Mouse (Mus musculus): ENCODE measurements around the gene Dip2c. TPM values are rescaled to one million over a fixed set of nuclear protein-coding genes. Genes with fewer than 3 reads are reported as not detected.
A peak's percentile ranks its signal among the peaks of the same experiment; 100 is the strongest.

Gene Dip2c
- total RNA-seq, 1 experiment from 2014 or later, result 2.2 TPM

GRCm38 (mm10) chr13:9398846-9399245 is 122.5 kb downstream of the Dip2c start:
- no peak for ATAC-seq (replicated peaks; ENCODE audit: insufficient number of reproducible peaks, low FRiP score, low TSS enrichment, poor library complexity, severe bottlenecking)

GRCm38 (mm10) chr13:9405399-9405798 is 129.1 kb downstream of the Dip2c start:
- ATAC-seq (replicated peaks; ENCODE audit: insufficient number of reproducible peaks, low FRiP score, low TSS enrichment, poor library complexity, severe bottlenecking), result no peak

- peak; percentile 83 for ATAC-seq (replicated peaks; ENCODE audit: insufficient number of reproducible peaks, low FRiP score, low TSS enrichment, poor library complexity, severe bottlenecking)
Observed at GRCm38 (mm10) chr13:9408983-9409382, 132.7 kb downstream of the Dip2c start.

- no peak for ATAC-seq (replicated peaks; ENCODE audit: insufficient number of reproducible peaks, low FRiP score, low TSS enrichment, poor library complexity, severe bottlenecking)
Observed at GRCm38 (mm10) chr13:9418441-9418840, 142.1 kb downstream of the Dip2c start.

GRCm38 (mm10) chr13:9419213-9419612 is 142.9 kb downstream of the Dip2c start:
- peak; percentile 59; the same call in 1 of the 2 replicates for ATAC-seq (replicated peaks; ENCODE audit: insufficient number of reproducible peaks, low FRiP score, low TSS enrichment, poor library complexity, severe bottlenecking)

GRCm38 (mm10) chr13:9421949-9422348 is 145.6 kb downstream of the Dip2c start:
- ATAC-seq (replicated peaks; ENCODE audit: insufficient number of reproducible peaks, low FRiP score, low TSS enrichment, poor library complexity, severe bottlenecking), result no peak

- no peak for ATAC-seq (replicated peaks; ENCODE audit: insufficient number of reproducible peaks, low FRiP score, low TSS enrichment, poor library complexity, severe bottlenecking)
Observed at GRCm38 (mm10) chr13:9422876-9423275, 146.5 kb downstream of the Dip2c start.

GRCm38 (mm10) chr13:9424434-9424833 is 148.1 kb downstream of the Dip2c start:
- no peak for ATAC-seq (replicated peaks; ENCODE audit: insufficient number of reproducible peaks, low FRiP score, low TSS enrichment, poor library complexity, severe bottlenecking)

- ATAC-seq (replicated peaks; ENCODE audit: insufficient number of reproducible peaks, low FRiP score, low TSS enrichment, poor library complexity, severe bottlenecking), result no peak
Observed at GRCm38 (mm10) chr13:9426267-9426666, 149.9 kb downstream of the Dip2c start.

GRCm38 (mm10) chr13:9426779-9427178 is 150.5 kb downstream of the Dip2c start:
- ATAC-seq (replicated peaks; ENCODE audit: insufficient number of reproducible peaks, low FRiP score, low TSS enrichment, poor library complexity, severe bottlenecking), result no peak

- no peak for ATAC-seq (replicated peaks; ENCODE audit: insufficient number of reproducible peaks, low FRiP score, low TSS enrichment, poor library complexity, severe bottlenecking)
Observed at GRCm38 (mm10) chr13:9429884-9430283, 153.6 kb downstream of the Dip2c start.

- no peak for ATAC-seq (replicated peaks; ENCODE audit: insufficient number of reproducible peaks, low FRiP score, low TSS enrichment, poor library complexity, severe bottlenecking)
Observed at GRCm38 (mm10) chr13:9430724-9431123, 154.4 kb downstream of the Dip2c start.

- no peak for ATAC-seq (replicated peaks; ENCODE audit: insufficient number of reproducible peaks, low FRiP score, low TSS enrichment, poor library complexity, severe bottlenecking)
Observed at GRCm38 (mm10) chr13:9431441-9431840, 155.1 kb downstream of the Dip2c start.

- ATAC-seq (replicated peaks; ENCODE audit: insufficient number of reproducible peaks, low FRiP score, low TSS enrichment, poor library complexity, severe bottlenecking), result no peak
Observed at GRCm38 (mm10) chr13:9443066-9443465, 166.7 kb downstream of the Dip2c start.

- no peak for ATAC-seq (replicated peaks; ENCODE audit: insufficient number of reproducible peaks, low FRiP score, low TSS enrichment, poor library complexity, severe bottlenecking)
Observed at GRCm38 (mm10) chr13:9445533-9446294, 169.4 kb downstream of the Dip2c start.

- no peak for ATAC-seq (replicated peaks; ENCODE audit: insufficient number of reproducible peaks, low FRiP score, low TSS enrichment, poor library complexity, severe bottlenecking)
Observed at GRCm38 (mm10) chr13:9446448-9447115, 170.3 kb downstream of the Dip2c start.

GRCm38 (mm10) chr13:9450276-9450675 is 173.9 kb downstream of the Dip2c start:
- no peak for ATAC-seq (replicated peaks; ENCODE audit: insufficient number of reproducible peaks, low FRiP score, low TSS enrichment, poor library complexity, severe bottlenecking)

- no peak for ATAC-seq (replicated peaks; ENCODE audit: insufficient number of reproducible peaks, low FRiP score, low TSS enrichment, poor library complexity, severe bottlenecking)
Observed at GRCm38 (mm10) chr13:9451952-9452351, 175.6 kb downstream of the Dip2c start.

GRCm38 (mm10) chr13:9454426-9455177 is 178.3 kb downstream of the Dip2c start:
- ATAC-seq (replicated peaks; ENCODE audit: insufficient number of reproducible peaks, low FRiP score, low TSS enrichment, poor library complexity, severe bottlenecking), result no peak

Measured in monocyte, adult 5-6 weeks (primary cell).